Mouse (Mus musculus): ENCODE data around the gene Ccnyl1. TPM values are rescaled to one million over a fixed set of nuclear protein-coding genes. Genes with fewer than 3 reads are reported as not detected.
"Not testable (repeated sequence)": the region's sequence is repeated elsewhere in the genome, so short reads cannot be mapped to it uniquely, and the experiment has no call there.

The Ccnyl1 gene
- total RNA-seq (2015) (8.4 and 9.8 TPM in 2 replicates), total RNA-seq (2017) (4.7 and 7.8 TPM in 2 replicates)

GRCm38 (mm10) chr1:64690213-64691013, at the start of gene Ccnyl1:
TSS of gene Ccnyl1 (plus strand) at chr1:64690455.
- ATAC-seq (replicated peaks; ENCODE audit: poor library complexity): peak; percentile 96

- no peak for ATAC-seq (replicated peaks; ENCODE audit: poor library complexity)
Measured at GRCm38 (mm10) chr1:64641069-64641468, 49.2 kb upstream of the Ccnyl1 start.

GRCm38 (mm10) chr1:64642541-64642940, 47.7 kb upstream of the Ccnyl1 start:
- ATAC-seq (replicated peaks; ENCODE audit: poor library complexity): not testable (repeated sequence)

- ATAC-seq (replicated peaks; ENCODE audit: poor library complexity): peak; percentile 31; the same call in 1 of the 2 replicates
Measured at GRCm38 (mm10) chr1:64644513-64644912, 45.7 kb upstream of the Ccnyl1 start.

- no peak for ATAC-seq (replicated peaks; ENCODE audit: poor library complexity)
Measured at GRCm38 (mm10) chr1:64649362-64650124, 40.7 kb upstream of the Ccnyl1 start.

- no peak for ATAC-seq (replicated peaks; ENCODE audit: poor library complexity)
Measured at GRCm38 (mm10) chr1:64653701-64654100, 36.6 kb upstream of the Ccnyl1 start.

- ATAC-seq (replicated peaks; ENCODE audit: poor library complexity): no peak
Measured at GRCm38 (mm10) chr1:64655415-64655814, 34.8 kb upstream of the Ccnyl1 start.

GRCm38 (mm10) chr1:64656423-64657129, 33.7 kb upstream of the Ccnyl1 start:
- ATAC-seq (replicated peaks; ENCODE audit: poor library complexity): no peak

- ATAC-seq (replicated peaks; ENCODE audit: poor library complexity): no peak
Measured at GRCm38 (mm10) chr1:64658876-64659275, 31.4 kb upstream of the Ccnyl1 start.

GRCm38 (mm10) chr1:64667111-64667633, 23.1 kb upstream of the Ccnyl1 start:
- no peak for ATAC-seq (replicated peaks; ENCODE audit: poor library complexity)

- no peak for ATAC-seq (replicated peaks; ENCODE audit: poor library complexity)
Measured at GRCm38 (mm10) chr1:64669451-64669850, 20.8 kb upstream of the Ccnyl1 start.

- no peak for ATAC-seq (replicated peaks; ENCODE audit: poor library complexity)
Measured at GRCm38 (mm10) chr1:64673931-64674330, 16.3 kb upstream of the Ccnyl1 start.

GRCm38 (mm10) chr1:64676060-64676839, 14.0 kb upstream of the Ccnyl1 start:
- ATAC-seq (replicated peaks; ENCODE audit: poor library complexity): no peak

GRCm38 (mm10) chr1:64681499-64681898, 8.8 kb upstream of the Ccnyl1 start:
- no peak for ATAC-seq (replicated peaks; ENCODE audit: poor library complexity)

GRCm38 (mm10) chr1:64683039-64683438, 7.2 kb upstream of the Ccnyl1 start:
- ATAC-seq (replicated peaks; ENCODE audit: poor library complexity): no peak

GRCm38 (mm10) chr1:64684440-64684839, 5.8 kb upstream of the Ccnyl1 start:
- ATAC-seq (replicated peaks; ENCODE audit: poor library complexity): no peak

- peak; percentile 8; the same call in 1 of the 2 replicates for ATAC-seq (replicated peaks; ENCODE audit: poor library complexity)
Measured at GRCm38 (mm10) chr1:64688046-64688445, 2.2 kb upstream of the Ccnyl1 start.

- ATAC-seq (replicated peaks; ENCODE audit: poor library complexity): no peak
Measured at GRCm38 (mm10) chr1:64689561-64690212, 568 bp upstream of the Ccnyl1 start.

GRCm38 (mm10) chr1:64691121-64691551, 881 bp downstream of the Ccnyl1 start:
- ATAC-seq (replicated peaks; ENCODE audit: poor library complexity): no peak

- no peak for ATAC-seq (replicated peaks; ENCODE audit: poor library complexity)
Measured at GRCm38 (mm10) chr1:64691581-64691980, 1.3 kb downstream of the Ccnyl1 start.
